Mouse (Mus musculus): ENCODE results near the gene Npc2. TPM values are rescaled to one million over a fixed set of nuclear protein-coding genes. Genes with fewer than 3 reads are reported as not detected.

The Npc2 gene
- 10 to 100 TPM; 27.3 to 32.2 TPM for total RNA-seq (2021)

DNA sequence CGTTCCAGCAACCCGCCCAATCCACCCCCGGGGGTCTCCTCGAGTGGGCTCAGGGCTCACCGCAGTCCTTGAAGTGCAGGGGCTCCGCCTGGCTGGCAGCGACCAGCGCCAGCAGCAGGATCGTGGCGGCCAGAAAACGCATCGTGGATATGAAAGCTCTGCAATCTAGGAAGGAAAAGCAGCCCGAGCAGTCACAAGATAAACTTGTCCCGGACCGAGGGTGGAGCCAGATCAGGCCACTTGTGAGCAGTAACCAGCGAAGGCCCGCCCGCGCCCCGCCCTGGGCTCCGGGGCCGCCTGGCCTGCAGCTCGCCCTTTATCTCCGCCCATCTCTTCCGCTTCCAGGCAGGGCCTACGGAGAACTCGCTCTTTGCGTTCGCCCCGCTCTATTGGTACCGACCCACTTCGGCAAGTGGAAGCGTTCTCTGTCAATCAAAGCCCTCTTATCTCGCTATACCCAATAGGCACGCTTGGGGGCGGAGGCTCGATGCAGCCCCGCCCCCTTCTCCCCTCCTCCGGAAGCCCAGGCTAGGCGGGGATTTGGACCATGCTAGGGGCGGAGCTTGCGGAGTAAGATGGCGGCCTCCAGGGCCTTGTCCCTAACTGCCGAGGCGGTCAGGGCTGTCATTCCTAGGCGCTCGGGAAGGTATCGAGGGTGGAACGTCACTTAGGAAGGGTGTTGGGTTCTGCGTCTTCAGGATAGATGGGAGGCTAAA lies at the start of gene Npc2, which contains the start of gene Isca2:
Gene Npc2, minus strand, starts transcription at position 427 of the 716 bp plus-strand sequence.
Gene Isca2, plus strand, starts transcription at position 526 of the 716 bp plus-strand sequence.
- intact Hi-C loops (cut with DNase I) = no loop called here
- peak; percentile 95 to 99 for DNase-seq (ENCODE audit: low spot score in 2 of 2)

DNA sequence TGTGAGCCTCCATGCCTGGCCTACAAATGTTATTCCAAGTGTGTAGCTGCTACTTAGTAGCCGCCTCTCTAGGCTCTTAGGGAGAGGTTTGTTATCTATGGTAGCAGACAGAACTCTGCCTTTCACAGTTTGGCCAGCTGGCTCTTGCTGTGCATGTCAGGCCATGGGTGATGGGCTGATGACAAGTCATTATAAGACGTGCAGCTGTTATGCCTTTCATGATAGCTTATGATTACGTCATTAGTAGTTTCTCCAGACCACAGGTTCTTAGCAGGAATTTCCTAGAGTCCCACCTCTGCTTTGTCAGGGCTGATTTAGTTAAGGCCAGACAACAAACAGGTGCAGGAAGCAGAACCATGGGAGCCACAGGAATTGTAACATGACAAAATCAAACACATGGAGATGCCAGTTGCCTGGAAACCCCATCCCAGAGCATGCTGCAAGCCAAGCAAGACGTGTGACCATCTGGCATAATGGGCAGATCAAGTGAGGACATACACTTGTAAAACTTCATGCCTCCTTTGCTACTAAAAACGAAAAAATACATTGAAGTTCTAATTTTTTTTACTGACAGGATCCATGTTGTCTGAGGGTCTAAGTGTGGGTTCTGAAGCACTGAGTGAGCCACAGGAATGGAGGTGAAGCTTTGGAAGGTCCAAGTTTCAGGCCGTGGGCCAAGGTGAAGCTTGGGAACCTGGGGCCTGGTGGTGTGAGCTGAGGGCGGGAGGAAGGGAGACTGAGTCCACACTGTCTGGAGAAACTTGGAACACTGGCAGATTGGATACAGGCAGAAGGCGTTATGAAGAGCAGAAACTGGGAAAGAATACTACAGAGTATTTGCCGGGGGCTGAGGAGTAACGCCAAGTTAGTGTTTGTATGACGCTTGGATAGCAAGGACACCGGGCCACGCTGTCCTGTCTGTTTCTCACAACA lies 46.5 kb upstream of the Npc2 start:
- intact Hi-C loops (cut with DNase I) = no loop called here
- DNase-seq (ENCODE audit: low spot score in 2 of 2) = peak; percentile 23 to 63

- no peak for DNase-seq (ENCODE audit: low spot score in 2 of 2)
- intact Hi-C loops (cut with DNase I) = no loop called here
Measured at GRCm38 (mm10) chr12:84818496-84818895, 45.5 kb upstream of the Npc2 start.

DNA sequence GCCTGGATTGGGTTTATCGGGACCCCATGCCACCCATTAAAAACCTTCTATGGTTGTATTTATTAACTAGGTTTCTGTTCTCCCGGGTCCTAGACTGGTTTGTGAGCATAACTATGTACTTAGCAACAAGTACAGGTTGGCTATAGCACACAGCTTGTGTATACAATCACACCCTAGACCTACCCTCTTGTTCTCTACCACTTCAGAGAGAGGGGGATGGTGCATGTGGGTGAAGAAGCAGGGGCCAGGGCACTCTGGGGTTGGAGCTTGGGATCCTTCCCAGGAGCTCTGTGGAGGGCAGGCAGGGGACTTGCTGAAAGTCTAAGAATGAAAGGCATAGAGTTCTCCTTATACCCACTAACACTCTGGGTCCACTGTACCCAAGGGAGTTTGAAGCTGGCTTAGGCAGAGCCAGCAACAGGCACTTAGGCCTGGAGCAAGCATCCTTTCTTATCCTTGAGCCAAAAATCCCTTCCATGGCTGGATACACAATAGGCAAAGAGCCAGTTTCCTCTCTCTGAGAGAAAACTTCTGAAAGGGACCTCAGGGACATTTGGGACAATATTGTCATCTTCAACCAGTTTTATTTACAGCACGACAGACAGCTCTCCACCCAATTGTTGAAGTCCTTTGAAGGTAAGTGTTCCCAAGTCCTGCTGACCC lies 41.8 kb upstream of the Npc2 start:
- intact Hi-C loops (cut with DNase I) = loop anchor here (5.0 kb wide), 1 partner anchor 58 kb away; no protein-coding TSS in a partner anchor
- no peak for DNase-seq (ENCODE audit: low spot score in 2 of 2)

DNA sequence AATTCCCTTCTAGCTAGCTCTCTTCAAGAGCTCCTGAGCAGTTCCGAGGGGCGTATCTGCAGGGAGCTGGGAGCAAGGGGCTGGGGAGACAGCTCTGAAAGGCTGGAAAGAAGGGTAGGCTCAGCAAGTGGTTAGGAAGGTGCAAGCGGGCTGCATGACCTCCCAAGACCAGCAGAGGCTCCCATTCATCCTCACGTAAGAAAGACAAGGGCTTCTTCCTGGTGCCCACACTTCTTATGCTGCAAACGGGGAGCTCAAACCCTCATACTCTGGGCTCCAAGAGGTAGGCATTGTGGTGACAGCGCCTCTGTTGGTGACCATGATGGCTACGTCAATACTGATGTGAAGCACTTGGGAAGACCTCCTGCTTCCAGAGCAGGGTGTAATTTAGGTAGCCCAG lies 40.8 kb upstream of the Npc2 start:
- no peak for DNase-seq (ENCODE audit: low spot score in 2 of 2)
- intact Hi-C loops (cut with DNase I) = loop anchor here (5.0 kb wide), 1 partner anchor 59 kb away; no protein-coding TSS in a partner anchor

DNA sequence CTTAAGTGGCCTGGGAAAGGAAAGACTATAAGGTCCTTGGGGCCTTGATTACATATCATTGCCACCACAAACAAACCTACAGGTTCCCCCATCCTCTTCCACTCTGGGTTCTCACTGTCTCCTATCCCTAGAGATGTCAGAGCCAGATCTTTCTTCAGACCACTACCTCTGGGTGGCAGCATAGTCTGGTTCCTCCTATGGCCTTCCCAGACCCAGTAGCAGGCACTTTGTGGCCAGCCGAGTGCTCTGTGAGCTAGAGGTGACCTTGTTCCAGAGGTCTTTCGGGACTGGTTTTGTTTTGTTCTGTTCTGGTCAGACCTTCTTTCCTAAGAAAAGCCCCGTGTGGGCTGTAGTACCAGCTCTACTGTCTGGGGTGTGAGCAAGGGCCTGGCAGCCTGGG lies 39.1 kb upstream of the Npc2 start:
- DNase-seq (ENCODE audit: low spot score in 2 of 2) = no peak
- intact Hi-C loops (cut with DNase I) = loop anchor here (5.0 kb wide), 1 partner anchor 60 kb away; no protein-coding TSS in a partner anchor

GRCm38 (mm10) chr12:84811510-84811909 lies 38.6 kb upstream of the Npc2 start:
- intact Hi-C loops (cut with DNase I) = loop anchor here (5.0 kb wide), 1 partner anchor 61 kb away; no protein-coding TSS in a partner anchor
- no peak for DNase-seq (ENCODE audit: low spot score in 2 of 2)

DNA sequence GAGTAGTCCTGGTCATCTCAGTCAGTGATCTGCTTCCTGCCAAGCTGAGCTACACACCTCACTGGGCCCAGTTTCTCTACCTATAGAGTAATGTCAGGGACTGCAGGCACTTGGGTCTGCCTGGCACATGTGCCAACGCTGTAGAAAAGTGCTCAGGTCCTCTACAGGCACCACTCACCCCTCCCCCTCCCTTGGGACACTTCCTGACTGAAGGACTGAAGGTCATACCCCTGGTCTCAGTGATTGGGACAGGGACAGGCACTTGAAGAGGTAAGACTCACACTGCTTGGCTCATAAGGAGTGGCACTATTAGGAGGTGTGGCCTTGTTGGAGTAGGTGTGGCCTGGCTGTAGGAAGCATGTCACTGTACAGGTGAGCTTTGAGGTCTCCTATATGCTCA lies 37.9 kb upstream of the Npc2 start:
- intact Hi-C loops (cut with DNase I) = loop anchor here (5.0 kb wide), 1 partner anchor 61 kb away; no protein-coding TSS in a partner anchor
- DNase-seq (ENCODE audit: low spot score in 2 of 2) = no peak

DNA sequence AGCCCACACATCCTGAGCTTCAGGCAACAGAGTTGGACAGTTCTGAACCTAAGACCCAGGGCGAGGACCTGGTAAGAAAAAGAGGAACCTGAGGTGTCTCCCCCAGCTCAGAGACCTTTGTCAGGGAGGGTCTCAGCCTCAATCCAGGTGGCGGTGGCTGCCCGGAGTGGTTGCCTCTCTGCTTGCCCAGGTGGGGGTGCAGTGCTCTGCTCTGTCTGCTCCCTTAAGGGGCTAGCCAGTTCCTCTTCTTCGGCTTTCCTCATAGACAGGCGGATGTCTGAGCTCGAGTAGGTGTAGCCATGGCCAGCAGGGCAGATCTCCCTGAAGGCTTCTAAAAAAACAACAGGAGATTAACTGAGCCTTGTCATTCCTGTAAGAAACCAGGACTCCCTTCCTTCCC lies 36.1 kb upstream of the Npc2 start:
- intact Hi-C loops (cut with DNase I) = no loop called here
- DNase-seq (ENCODE audit: low spot score in 2 of 2) = no peak

DNA sequence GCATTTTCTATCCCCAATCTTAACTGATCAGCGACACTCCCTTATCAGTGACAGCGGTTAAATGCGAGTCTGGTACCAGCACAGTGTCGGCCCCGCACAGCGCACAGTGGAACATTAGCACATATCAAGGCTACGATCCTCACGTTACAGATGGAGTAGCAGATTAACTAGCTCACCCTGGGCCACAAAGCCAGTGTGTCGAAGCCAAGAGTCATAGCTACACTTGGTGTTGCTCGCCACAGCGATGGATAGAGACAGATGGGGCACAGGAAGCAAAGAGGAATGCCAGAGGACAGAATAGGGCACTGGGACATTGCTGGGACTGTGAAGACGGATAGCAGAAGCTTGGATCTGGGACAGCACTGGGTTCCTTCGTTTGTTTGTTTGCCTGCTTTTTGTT lies 34.4 kb upstream of the Npc2 start:
- intact Hi-C loops (cut with DNase I) = no loop called here
- DNase-seq (ENCODE audit: low spot score in 2 of 2) = no peak

DNA sequence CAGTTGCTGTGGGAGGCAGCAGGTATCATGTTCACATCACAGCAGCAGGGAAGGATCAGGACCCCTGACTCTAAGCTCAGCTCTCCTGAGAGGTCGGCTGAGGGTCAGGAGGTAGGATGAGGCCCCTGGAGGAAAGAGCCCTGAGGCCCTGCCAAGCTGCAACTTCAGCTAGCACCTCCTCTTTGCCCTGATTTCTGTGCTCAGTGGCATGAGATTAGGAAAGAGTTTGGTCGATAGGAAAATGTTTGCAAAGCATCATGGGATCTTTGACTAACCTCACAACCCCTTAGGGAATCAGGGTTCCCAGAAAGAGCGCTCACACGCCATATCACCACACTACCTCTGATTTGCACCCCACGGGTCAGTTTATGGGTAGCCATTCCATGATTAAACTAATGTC lies 33.8 kb upstream of the Npc2 start:
- DNase-seq (ENCODE audit: low spot score in 2 of 2) = no peak
- intact Hi-C loops (cut with DNase I) = no loop called here

GRCm38 (mm10) chr12:84806010-84806409 lies 33.1 kb upstream of the Npc2 start:
- no peak for DNase-seq (ENCODE audit: low spot score in 2 of 2)
- intact Hi-C loops (cut with DNase I) = no loop called here

- intact Hi-C loops (cut with DNase I) = no loop called here
- DNase-seq (ENCODE audit: low spot score in 2 of 2) = no peak
Measured at GRCm38 (mm10) chr12:84805228-84805842, 32.4 kb upstream of the Npc2 start.

DNA sequence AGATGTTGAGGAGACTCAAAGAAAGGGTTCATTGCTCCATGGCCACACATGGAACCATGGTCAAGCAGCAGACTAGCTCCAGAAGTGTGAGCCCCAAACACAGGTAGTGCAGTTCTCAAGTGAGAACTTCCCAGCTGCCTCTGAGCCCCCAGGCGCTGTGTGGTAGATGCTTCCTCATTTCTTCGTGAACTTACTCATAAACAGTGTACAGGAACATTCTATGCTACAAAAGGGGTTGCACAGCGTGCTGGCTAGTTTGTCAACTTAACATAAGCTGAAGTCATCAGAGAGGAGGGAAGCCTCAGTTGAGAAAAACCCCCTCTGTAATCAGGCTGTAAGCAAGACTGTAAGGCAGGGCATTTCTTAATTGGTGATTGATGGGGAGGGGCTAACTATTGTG lies 29.7 kb upstream of the Npc2 start:
- intact Hi-C loops (cut with DNase I) = no loop called here
- DNase-seq (ENCODE audit: low spot score in 2 of 2) = no peak

- intact Hi-C loops (cut with DNase I) = no loop called here
- DNase-seq (ENCODE audit: low spot score in 2 of 2) = no peak
Measured at GRCm38 (mm10) chr12:84801532-84802110, 28.7 kb upstream of the Npc2 start.

GRCm38 (mm10) chr12:84800419-84800818 lies 27.5 kb upstream of the Npc2 start:
- no peak for DNase-seq (ENCODE audit: low spot score in 2 of 2)

GRCm38 (mm10) chr12:84799086-84799485 lies 26.1 kb upstream of the Npc2 start:
- intact Hi-C loops (cut with DNase I) = no loop called here
- no peak for DNase-seq (ENCODE audit: low spot score in 2 of 2)

More at GRCm38 (mm10) chr12:84800419-84800818, 27.5 kb upstream of the Npc2 start:
- intact Hi-C loops (cut with DNase I) = no loop called here

GRCm38 (mm10) chr12:84794647-84795046 lies 21.7 kb upstream of the Npc2 start:
- intact Hi-C loops (cut with DNase I) = no loop called here

DNA sequence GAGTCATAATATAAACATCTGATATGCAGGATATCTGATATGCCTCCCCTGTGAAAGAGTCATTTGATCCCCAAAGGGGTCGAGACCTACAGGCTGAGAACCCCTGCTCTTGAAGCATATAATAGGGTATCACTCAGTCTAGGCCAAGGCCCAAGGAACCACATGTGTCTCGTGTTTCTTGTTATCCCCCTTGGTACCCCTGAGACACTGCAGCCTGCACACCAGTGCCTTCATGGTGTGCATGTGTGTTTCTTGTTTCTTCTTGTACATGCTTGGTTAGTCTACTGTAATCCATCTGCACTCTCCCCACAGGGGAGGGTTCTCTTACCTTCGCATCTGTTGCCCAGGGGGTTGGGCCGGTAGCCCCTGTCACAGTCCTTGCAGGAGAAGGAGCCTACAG lies 19.7 kb upstream of the Npc2 start:
- intact Hi-C loops (cut with DNase I) = no loop called here
- DNase-seq (ENCODE audit: low spot score in 2 of 2) = no peak

More at GRCm38 (mm10) chr12:84794647-84795046, 21.7 kb upstream of the Npc2 start:
- DNase-seq (ENCODE audit: low spot score in 2 of 2) = no peak
